Mouse (Mus musculus): ENCODE data around the gene Tcte1.

Gene Tcte1

DNA sequence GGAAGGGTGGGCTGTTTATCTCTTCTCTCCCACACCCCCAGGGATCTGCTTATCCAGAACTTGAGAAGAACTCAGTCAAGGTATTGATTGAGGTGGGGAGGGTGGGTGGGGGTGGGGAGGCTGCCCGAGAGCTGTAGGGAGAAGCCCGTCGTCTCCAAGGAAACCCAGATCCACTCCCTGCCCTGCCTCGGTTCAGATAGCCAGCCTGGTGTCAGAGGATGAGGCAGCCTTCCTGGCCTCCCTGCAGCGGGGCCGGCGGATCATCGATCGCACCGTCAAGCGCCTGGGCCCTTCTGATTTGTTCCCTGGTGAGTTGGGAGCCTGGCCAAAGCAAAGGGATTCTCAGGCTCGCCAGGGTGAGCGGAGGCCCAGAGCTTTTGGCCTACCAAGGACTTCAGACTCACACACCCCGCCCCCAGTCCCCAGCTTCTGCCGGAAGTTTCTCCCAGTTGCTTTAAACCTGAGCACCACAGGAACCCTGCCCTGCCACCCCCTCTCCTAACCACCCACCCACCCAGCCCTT lies 8.0 kb upstream of the Tcte1 start:
- DNase-seq (ENCODE audit: low read depth, low spot score): no peak

DNA sequence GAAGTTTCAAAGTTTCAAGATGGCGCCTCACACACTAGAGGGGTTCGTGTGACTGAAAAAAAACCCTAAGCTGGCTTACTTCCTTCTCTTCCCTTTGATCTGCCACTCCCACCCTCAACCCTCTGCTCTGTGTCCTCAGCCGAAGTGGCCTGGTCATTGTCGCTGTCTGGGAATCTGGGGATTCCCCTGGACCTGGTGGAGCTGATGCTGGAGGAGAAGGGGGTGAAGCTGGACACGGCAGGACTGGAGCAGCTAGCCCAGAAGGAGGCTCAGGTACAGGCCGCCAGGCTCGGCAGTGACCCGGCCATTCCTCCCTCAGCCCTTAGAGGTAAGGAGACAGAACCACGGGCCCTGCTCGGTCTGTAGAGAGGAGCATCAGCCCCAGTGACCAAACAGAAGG lies 7.4 kb upstream of the Tcte1 start:
- no peak for DNase-seq (ENCODE audit: low read depth, low spot score)

GRCm38 (mm10) chr17:45516488-45516887 lies 6.7 kb upstream of the Tcte1 start:
- DNase-seq (ENCODE audit: low read depth, low spot score): peak; percentile 69

- DNase-seq (ENCODE audit: low read depth, low spot score): no peak
Observed at GRCm38 (mm10) chr17:45517135-45517534, 6.1 kb upstream of the Tcte1 start.

- no peak for DNase-seq (ENCODE audit: low read depth, low spot score)
Observed at GRCm38 (mm10) chr17:45517549-45518215, 5.6 kb upstream of the Tcte1 start.

DNA sequence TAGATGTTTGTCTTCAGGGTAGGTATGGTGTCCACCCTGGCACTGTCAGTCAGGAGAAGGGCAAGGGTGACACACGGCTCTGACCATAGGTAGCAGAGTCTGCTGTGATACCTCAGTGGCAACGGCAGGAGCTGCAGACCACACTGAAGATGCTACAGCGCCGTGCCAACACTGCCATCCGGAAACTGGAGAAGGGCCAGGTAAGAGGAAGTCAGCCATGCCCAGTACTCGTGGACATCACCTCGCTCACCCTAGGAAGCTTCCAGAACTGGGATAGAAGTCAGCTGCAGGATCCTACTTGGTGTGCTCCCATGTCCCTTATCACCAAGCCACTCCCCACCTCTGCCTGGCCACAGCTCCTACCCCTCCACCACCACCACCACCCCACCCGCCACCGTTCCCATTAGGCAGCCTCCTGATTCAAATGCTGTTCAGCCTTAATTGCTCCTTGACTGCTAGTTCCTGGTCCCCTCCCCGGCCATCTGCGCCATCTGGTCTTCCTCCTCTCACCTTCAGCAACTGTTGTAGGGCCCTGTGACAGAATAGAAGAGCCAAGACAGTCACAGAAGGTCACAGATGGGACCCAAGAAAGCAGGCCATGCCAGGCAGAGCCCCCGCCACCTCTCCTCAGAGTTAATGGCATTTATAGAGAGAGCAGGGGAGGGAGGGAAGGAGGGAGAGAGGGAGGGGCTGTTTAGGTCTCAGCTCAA lies 4.3 kb upstream of the Tcte1 start:
- DNase-seq (ENCODE audit: low read depth, low spot score): no peak

- DNase-seq (ENCODE audit: low read depth, low spot score): no peak
Observed at GRCm38 (mm10) chr17:45520136-45520535, 3.1 kb upstream of the Tcte1 start.

DNA sequence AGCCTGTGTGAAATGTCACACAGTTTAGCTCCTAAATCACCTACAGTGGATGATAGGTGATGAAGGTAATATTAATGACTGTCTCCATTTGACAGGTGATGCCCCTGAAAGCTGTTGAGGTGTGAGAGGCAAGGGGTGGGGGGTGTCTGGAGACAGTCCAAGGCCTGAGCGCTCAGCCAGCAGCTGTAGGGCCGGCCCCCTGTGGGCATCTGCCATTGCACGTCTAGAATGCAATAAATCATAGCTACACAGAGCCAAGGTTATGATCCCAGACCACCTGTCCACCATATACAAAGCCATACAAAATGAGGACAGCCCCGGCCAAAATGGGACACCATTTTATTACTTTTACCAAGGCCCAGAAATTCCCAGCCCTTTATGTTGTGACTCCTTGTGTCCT lies 1.7 kb downstream of the Tcte1 start:
- DNase-seq (ENCODE audit: low read depth, low spot score): no peak

GRCm38 (mm10) chr17:45526571-45526970 lies 3.3 kb downstream of the Tcte1 start:
- DNase-seq (ENCODE audit: low read depth, low spot score): no peak

DNA sequence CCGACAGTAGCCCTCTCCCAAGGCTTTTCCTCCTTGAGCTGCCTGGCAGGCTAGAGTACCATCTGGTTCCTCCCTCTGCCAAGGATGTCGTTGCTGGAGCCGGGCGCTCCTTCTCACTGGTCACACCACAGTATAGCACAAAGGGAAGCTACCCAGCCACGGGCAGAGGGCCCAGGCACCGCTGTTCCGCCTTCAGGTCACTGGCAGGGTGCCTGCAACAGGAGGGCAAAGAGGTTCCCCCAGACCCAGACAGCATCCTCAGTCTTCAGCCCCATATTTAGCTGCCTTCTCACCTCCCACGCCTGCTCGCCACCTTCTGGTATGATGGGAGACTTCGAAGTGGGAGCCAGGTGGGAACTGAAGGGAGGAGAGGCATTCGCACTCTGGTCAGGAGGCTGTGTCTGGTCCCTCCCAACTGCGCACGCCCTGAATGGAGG lies 7.1 kb downstream of the Tcte1 start:
- DNase-seq (ENCODE audit: low read depth, low spot score): no peak

- no peak for DNase-seq (ENCODE audit: low read depth, low spot score)
Observed at GRCm38 (mm10) chr17:45532896-45533295, 9.7 kb downstream of the Tcte1 start.

DNA sequence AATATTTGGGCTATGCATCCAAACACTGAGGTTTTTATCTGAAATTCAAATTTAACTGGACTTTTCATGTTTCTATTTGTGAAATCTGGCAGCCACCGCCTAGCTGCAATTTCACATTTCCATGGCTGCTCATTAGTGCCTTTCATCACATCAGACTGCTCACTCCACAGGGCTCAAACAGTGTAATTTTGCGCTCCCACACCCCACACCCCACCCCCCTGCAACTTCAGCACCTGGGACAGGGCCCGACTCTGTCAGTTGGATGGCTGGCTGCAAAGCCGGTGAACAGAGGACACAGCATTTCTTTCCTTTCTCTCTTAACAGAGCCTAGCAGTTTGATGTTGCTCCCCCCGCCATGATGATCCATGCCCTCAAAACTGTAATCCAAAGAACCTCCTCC lies 13.0 kb downstream of the Tcte1 start:
- no peak for DNase-seq (ENCODE audit: low read depth, low spot score)

GRCm38 (mm10) chr17:45538394-45538793 lies 15.2 kb downstream of the Tcte1 start:
- no peak for DNase-seq (ENCODE audit: low read depth, low spot score)

DNA sequence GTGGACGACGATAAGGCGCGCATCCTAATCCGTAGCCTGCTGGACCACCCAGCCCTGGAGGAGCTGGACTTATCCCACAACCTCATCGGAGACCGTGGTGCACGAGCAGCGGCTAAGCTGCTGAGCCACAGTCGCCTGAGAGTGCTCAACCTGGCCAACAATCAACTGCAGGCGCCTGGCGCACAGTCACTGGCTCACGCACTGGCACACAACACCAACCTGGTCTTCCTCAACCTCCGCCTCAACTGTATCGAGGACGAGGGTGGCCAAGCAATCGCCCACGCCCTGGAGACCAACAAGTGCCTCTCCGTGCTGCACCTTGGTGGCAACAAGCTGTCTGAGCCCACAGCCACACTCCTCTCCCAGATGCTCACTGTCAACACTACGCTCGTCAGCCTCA lies 16.4 kb downstream of the Tcte1 start:
- no peak for DNase-seq (ENCODE audit: low read depth, low spot score)

GRCm38 (mm10) chr17:45542129-45542528 lies 18.9 kb downstream of the Tcte1 start:
- no peak for DNase-seq (ENCODE audit: low read depth, low spot score)

- no peak for DNase-seq (ENCODE audit: low read depth, low spot score)
Observed at GRCm38 (mm10) chr17:45542705-45543104, 19.5 kb downstream of the Tcte1 start.

DNA sequence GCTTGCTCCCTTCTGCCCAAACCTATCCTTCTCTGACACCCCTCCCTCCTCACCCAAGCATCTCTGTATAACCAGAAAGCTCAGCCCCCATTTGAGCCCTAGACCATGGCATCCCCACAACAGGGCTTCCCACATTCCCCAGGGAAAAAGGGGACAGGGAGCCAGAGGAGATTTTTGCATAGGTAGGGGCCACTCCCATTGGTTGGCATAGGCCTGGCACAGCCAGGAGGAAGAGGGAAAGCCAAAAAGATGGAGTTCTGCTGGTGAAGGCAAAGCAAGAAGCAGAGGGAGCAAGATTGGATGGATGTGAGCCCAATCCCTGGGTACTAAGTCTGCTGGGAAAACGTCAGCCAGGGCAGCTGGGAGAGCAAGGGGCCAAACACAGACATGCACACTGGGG lies 19.9 kb downstream of the Tcte1 start:
- no peak for DNase-seq (ENCODE audit: low read depth, low spot score)

- DNase-seq (ENCODE audit: low read depth, low spot score): no peak
Observed at GRCm38 (mm10) chr17:45544001-45544872, 21.0 kb downstream of the Tcte1 start.

GRCm38 (mm10) chr17:45544873-45545277 lies 21.6 kb downstream of the Tcte1 start:
- DNase-seq (ENCODE audit: low read depth, low spot score): no peak

DNA sequence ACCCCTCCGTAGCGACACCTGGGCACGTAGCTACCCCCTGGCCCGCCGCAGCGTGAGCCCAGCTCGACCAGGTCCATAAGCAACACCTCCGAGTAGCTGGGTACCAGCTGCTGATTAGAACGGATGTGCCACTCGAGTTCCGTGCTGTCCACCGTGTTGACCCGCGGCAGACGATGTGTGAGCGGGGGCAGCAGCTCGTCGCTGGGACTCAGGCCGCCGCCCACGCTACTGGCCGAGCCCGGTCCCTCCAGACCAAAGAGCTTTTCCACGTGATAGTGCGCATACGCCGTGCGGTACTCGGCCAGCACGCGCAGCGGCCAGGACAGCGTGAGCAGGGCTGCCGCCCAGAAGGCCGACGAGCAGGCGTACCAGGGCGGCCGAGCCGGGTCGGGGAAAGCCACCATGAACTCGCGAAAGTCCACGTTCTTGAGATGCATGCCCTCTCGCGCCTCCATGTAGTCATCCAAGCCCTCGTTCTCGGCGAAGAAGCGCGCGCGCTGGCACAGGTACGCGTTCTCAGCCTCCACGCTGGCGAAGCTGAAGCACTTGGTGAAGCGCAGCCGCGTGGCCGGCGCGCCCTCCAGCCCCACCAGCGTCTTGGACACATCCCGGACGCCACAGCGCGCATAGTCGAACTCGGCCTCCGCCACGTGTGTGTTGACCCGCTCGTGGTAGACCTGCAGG lies 22.2 kb downstream of the Tcte1 start:
- no peak for DNase-seq (ENCODE audit: low read depth, low spot score)

- DNase-seq (ENCODE audit: low read depth, low spot score): no peak
Observed at GRCm38 (mm10) chr17:45546941-45547340, 23.7 kb downstream of the Tcte1 start.

Data from CD4-positive helper T cell, adult 2 months (primary cell).